Mouse (Mus musculus) ES-CJ7 (cell line): Measurements from ENCODE around the gene Nf2.

Experiments
- DNase-seq: peaks from one replicate; pipeline ENCODE4 v3.0.0; 2011; ENCODE audit warnings: low read depth, low spot score

Gene Nf2

GRCm38 (mm10) chr11:4747285-4747684, 102.1 kb downstream of the Nf2 start:
- DNase-seq, result no peak

GRCm38 (mm10) chr11:4746733-4747132, 102.6 kb downstream of the Nf2 start, which contains the start of gene Cabp7:
Gene Cabp7 (minus strand): TSS chr11:4746778.
- DNase-seq, result no peak

- DNase-seq, result peak; percentile 48
These were observed 103.4 kb downstream of the Nf2 start for GRCm38 (mm10) chr11:4745969-4746368.

- DNase-seq, result no peak
These were observed 104.6 kb downstream of the Nf2 start for GRCm38 (mm10) chr11:4744691-4745090.

GRCm38 (mm10) chr11:4740785-4741184, 108.6 kb downstream of the Nf2 start:
- DNase-seq, result no peak

- DNase-seq, result no peak
These were observed 110.6 kb downstream of the Nf2 start for GRCm38 (mm10) chr11:4738719-4739118.

GRCm38 (mm10) chr11:4737682-4738081, 111.7 kb downstream of the Nf2 start:
- DNase-seq, result no peak

GRCm38 (mm10) chr11:4736355-4736754, 113.0 kb downstream of the Nf2 start:
- DNase-seq, result no peak

GRCm38 (mm10) chr11:4734179-4734578, 115.2 kb downstream of the Nf2 start:
- DNase-seq, result peak; percentile 63

- no peak for DNase-seq
These were observed 117.6 kb downstream of the Nf2 start for GRCm38 (mm10) chr11:4731781-4732180.

- DNase-seq, result no peak
These were observed 118.4 kb downstream of the Nf2 start for GRCm38 (mm10) chr11:4730913-4731312.

GRCm38 (mm10) chr11:4730096-4730495, 119.2 kb downstream of the Nf2 start:
- DNase-seq, result no peak

- no peak for DNase-seq
These were observed 119.7 kb downstream of the Nf2 start for GRCm38 (mm10) chr11:4729603-4730002.

GRCm38 (mm10) chr11:4721728-4722127, 127.6 kb downstream of the Nf2 start:
- DNase-seq, result no peak

- no peak for DNase-seq
These were observed 128.3 kb downstream of the Nf2 start for GRCm38 (mm10) chr11:4720900-4721580.

GRCm38 (mm10) chr11:4720393-4720792, 128.9 kb downstream of the Nf2 start:
- no peak for DNase-seq

GRCm38 (mm10) chr11:4719961-4720360, 129.4 kb downstream of the Nf2 start:
- DNase-seq, result no peak

- no peak for DNase-seq
These were observed 130.8 kb downstream of the Nf2 start for GRCm38 (mm10) chr11:4718548-4718947.

- no peak for DNase-seq
These were observed 132.7 kb downstream of the Nf2 start for GRCm38 (mm10) chr11:4716530-4717236.
